Mouse (Mus musculus) common myeloid progenitor, adult 5-6 weeks (primary cell): ENCODE measurements around the gene Nr5a1. TPM values are rescaled to one million over a fixed set of nuclear protein-coding genes. Genes with fewer than 3 reads are reported as not detected.

Experiments used
- ATAC-seq: replicated peaks from 2 replicates; pipeline ENCODE4 v1.8.0; 2016; ENCODE audit warnings: low read depth, mild to moderate bottlenecking, moderate TSS enrichment, inconsistent platforms; ENCODE audit not compliant: poor library complexity, severe bottlenecking
- total RNA-seq: library from RNA; stranded (forward); fragments of 200-1000, 187-1606 nt; gene quantifications from 2 replicates; pipeline ENCODE4 v1.2.3, GENCODE M21; 2017

The Nr5a1 gene
- not detected in 2 replicates for total RNA-seq

DNA sequence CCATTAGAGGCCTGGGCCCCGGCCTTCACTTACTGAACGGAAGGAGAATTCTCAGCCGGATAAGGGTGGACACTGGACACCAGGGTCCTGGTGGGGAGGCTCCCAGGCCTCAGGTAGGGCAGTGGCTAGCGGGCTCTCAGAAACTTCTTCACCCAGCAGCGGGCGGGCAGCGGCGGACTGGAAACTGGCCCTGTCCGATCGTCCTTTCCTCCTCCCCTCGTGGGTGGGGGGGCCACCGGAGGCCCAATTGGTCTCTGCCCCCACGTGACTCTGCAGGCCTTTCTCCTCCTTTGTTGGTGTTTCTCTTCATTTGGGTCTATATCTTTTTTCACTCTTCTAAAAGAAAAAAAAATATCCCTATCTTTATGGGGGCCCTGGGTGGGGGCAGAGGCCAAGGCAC is at the start of gene Nr5a1:
Gene Nr5a1 (minus strand): TSS at position 219 of the 400 bp plus-strand sequence.
- ATAC-seq, result no peak

DNA sequence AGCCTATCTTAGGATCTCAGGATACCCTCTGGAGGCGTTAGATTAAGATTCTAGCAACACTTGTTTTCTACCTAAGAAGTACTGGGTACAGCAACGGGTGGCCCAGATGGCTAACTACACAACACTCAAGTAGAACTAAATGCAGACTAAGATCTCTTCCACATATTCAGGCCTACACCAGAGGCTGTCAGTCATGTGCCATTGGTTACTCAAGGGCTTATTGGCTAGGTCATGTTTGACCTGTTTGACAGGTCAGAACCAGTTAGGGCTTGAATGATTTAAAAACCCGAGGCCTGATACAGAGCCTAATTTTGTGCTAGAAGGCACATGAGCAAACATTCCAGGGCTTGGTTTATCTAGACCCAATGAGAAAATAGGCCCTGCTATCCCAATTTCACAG is 25.5 kb upstream of the Nr5a1 start:
- ATAC-seq, result no peak

DNA sequence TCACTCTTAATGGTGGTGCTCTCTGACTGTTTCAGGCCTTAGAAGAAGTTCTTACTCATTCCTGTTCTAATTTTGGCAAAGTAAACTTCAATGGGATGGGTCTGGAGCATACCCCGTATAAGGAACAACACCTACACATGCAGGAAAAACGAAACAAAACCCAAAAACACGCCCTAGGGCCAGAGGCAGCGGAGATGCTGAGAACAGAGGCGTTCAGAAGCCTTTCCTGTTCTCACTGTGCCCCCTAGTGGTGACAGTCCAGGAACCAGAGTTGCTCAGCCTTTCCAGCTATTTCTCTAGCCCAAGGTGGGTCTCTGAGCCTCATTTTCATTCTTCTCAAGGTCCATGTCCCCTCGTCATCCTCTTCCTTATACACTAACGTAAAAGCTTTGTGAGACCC is 25.1 kb upstream of the Nr5a1 start:
- peak; percentile 89 for ATAC-seq

DNA sequence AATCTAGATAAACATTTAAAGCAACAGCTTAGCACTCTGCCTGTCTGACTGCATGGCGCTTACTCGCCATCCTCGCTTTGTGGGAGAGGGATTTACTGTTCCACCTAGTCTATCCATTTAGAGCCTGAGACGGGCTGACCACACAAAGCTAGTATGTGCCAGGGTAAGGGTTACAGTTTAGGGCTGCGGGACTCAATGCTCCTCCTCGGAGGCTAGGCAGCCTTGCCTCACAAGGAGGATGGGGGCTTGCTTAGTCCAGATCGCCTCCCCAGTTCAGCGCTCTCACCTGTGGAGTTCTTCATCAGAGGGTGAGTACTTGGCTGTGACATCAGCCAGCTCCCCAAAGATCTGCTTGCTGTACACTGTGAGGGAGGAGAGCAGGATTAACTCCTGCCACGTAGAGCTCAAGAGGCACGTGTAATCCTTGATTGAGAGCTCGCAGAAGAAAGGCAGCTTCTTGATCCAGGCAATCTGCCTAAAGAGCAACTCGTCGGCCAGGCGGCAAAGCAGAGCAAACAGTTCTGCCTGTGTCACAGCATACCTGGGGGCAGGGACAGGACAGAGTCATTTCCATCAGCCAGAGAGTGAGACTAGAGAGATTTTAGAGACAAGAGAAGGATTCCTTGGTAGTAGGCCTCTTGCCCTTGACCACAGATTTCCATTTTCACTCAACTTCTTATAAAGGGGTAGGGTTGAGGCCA is 24.4 kb upstream of the Nr5a1 start:
- no peak for ATAC-seq

DNA sequence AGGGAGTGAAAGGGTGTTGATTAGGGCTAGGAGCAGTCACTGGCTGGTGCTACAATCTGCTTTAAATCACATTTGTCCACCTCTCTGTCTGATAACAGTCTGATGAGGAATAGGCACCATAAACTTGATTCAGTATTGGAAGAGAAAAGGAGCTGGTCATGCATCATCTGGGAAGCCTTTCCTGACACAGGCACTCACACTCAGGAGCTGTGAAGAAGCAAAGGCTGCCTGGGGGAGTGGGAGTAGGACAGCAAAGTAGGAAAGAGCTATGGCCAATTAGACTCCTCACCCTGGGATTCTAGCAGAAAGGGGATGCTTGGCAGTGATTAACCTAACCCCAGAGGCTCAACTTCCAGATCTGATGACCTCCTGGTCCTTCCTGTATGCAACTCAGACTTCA is 21.4 kb upstream of the Nr5a1 start:
- no peak for ATAC-seq

DNA sequence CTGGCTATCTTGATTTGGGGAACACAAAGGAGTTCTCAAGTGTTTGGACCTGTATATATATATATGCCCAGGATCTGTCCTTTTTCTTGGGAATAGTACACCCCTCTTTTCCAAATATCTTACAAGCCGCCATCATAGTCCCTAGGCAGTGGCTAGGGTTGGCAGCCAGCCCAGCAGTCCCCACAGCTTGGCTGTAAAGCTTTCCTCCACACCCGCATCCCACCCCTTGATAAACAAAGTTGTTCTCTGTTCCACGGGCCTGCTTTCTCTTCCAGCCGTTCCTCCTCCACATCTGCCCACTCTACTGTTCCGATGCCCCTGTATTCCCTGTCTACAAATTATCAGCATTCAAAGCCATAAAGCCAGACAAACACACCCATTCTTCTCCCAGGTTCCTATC is 20.4 kb upstream of the Nr5a1 start:
- ATAC-seq, result no peak

DNA sequence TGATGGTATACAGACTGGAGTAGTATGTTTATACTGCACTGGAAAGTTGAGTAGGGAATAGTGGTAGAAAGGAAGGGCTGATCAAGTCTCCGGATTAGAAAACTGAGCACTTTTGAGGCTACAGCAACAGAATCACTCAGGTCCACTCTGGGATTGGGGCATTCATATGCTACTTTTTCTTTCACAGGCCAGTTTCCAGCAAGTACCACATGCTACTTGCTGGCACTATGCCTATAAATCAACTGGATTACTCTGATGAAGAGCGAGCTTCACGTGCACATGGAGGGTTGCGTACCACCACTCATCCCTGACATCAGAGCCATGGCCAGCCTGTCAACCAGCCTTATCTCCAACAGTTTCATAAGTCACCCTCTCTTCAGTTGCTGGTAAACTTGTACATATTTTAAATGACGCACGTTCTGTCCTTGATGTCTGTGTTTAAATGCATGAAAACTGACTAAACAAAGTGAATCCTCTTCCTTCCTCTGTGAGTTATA is 16.0 kb upstream of the Nr5a1 start:
- ATAC-seq, result no peak

DNA sequence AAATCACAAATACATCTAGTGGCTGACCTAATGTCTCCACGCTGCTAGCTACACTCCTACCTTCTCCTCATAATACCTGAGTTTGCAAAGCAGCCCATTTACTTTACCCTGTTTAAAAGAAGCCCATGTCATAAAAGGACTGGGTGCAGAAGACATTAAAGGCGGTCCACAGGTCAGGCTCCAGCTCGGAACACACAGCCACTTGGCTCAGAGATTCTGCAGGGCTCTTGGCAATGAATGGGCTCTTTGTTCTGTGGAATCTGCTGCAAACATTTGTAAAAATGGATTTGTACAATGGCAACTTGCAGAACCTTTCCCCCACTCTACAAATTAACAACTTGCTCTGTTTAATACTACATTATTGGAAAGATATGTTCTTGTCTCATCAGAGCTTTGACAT is 11.1 kb upstream of the Nr5a1 start:
- ATAC-seq, result no peak

DNA sequence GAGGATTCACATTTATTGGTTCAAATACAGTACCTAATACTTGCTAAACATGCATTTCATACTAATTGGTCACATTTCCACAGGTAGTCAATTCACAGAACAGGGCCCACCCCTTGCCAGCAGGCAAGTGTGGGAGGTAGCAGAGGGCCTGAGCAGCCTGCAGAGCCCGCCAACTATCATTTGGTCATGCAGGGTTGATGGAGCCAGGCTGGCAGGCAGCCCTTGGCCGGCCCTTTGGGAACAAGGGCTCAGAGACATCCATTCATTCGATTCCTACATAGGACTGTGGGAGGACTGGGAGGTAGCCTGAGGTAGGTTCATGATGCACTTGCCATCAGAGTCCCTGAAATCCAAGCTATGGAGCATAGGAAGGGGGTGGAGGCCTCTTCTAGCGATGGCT is 9.0 kb upstream of the Nr5a1 start:
- no peak for ATAC-seq

DNA sequence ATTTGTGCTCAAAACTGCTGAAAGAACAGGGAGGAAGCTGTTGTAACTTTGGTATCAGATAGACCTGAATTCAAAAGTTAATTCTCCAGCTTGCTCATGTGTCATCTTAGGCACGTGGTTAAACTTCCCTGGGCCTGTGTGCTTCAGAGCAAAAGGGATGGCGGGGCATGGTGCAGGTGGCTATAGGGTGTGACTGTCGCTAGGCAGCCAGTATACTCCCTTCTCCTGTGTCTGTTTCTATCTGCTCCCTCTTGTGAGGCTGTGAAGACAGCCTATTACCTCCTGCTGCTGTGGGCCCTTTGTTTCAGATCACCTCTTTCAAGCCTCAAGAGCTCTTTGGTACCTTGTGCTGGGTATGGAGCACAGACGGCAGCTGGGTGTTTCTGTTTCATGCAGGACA is 7.7 kb upstream of the Nr5a1 start:
- no peak for ATAC-seq

DNA sequence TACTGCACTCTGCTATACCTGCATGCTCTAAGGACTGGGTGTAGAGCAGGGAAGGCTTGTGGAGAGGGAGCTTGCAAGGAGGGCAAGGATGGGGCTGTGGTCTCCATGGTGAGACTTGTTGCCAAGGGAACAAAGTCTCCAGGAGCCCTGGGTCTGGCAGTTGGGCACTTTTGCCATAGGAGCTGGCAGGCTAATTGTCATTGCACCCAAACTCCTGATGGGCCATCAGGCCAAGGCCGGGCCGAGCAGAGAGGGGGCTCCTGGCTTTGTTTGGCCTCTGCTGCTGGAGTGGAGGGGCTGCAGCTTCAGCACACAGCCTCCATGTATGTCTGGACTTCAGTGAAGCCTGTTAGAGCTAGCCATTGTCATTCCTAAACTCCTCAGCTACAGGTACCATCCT is 6.3 kb upstream of the Nr5a1 start:
- ATAC-seq, result no peak

DNA sequence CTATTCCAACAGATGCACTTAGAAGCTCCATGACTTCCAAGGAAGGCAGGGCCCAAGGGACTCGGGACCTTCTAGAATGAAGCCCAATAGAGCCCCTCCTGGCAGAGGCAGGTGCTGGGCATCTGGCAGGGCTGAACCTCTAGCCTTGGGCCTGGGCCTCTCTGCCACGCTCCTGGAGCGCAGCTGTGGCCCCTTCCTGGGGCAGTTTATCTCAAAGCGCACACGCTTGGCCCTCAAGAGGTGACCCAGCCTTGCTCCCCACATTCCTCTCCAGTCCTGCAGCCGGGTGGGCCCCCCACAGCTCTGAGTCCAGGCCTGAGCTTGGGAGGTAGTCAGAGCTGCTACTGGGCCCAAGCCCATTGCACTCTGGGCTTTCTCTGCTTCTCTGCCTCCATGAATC is 5.0 kb upstream of the Nr5a1 start:
- no peak for ATAC-seq

DNA sequence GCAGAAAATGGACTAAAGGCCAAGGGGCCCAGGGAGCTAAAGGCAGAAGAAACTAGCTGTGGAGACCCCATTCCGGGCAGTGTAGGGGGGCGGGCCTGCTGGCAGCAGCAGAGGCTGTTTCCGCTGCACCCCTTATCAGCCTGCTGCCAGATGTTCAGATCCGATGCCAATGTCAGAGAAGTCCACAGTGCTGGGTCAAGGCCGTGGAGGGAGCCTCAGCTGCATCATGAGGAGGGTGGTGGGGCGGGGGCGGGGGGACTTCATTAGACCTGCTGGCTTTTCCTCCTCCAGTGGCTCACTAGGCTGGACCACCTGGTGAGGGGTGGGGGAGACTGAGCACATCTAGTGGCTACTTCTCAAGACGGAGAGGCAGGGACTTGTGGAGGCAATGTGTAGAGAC is 4.3 kb upstream of the Nr5a1 start:
- ATAC-seq, result peak; percentile 56; the same call in 1 of the 2 replicates

DNA sequence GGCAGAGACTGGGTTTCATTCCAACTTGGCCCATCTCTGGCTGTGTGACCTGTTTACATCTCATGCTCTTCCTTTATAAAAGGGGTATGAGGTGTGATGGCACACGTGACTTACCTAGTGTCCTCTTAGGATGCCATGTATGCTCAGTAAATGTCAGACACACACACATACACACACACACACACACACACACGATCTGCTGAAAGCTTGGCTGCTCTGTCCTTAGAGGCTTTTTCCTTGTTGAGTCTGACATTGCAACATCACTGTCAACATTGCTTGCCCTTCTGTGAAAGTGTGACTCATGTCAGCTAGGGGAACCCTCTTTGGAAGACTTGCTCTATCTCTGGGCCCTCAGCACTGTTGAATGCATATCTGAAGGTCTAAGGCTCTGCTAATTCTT is 3.1 kb upstream of the Nr5a1 start:
- ATAC-seq, result no peak

DNA sequence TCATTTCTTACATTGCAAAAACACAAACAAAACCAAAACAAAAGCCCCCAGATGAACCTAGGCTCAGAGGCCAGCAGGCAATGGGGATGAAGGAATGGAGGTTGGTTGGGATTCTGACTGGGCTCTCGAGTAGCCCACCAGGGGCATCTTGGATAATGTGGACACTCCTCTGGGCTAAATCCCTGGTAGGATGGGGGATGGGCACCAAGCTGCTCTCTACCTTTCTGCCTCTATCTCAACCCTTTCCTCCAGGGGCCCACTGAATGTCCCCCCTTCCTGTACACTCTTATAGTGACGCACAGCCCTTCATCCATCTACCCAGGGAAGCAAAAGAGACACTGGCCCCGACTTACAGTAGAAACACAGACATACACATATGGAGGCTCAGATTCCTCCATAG is 746 bp downstream of the Nr5a1 start:
- ATAC-seq, result no peak

DNA sequence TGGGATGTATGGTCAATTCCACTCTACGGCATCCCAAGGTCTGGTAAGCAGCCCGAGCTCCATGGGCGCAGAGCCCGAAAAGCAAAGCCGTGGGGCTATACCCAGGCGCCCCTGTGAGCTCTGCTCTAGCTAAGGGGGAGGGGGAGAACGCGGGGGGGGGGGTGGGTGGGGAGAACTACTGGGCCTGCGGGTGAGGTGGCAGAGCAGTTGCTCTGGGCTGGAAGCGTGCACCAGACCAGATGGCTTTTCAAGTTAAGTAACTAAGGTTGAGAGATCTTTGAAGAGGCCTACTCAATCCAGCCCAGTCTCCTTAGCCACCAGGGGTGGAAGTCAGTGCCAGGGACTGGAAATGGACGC is 1.6 kb downstream of the Nr5a1 start:
- no peak for ATAC-seq

DNA sequence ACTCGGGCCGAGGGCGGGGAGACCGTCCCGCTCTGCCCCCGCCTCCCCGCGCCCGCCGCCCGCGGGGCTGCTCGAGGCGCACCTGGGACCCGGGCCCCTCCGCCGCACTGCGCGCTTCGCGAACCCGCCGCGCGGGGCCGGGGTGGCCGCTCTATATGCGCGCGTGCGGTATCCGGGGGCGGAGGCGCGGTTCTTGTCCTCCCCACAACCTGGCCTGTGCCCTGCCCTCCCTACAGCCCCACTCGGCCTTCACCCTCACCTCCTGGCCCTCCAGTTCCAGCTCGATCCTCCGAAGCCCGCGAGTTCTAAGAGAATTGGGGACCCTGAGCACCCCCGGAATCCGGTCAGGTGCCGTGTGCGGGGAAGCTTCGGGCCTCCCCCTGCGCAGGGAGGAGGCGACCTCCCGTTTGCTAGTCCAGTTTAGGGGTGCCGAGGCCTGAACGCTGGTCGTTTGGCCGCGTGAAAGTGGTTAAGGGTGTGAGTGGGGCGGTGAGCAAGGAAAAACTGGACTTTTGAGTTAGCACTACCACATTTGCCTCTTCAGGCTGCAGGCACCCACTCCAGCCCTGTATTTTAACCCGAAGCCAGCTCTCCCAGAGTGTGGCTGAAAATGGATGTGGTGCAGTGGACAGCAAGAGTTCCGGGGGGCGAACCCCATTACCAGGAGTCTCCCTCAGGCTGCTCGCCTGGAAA is 2.1 kb downstream of the Nr5a1 start:
- ATAC-seq, result no peak

DNA sequence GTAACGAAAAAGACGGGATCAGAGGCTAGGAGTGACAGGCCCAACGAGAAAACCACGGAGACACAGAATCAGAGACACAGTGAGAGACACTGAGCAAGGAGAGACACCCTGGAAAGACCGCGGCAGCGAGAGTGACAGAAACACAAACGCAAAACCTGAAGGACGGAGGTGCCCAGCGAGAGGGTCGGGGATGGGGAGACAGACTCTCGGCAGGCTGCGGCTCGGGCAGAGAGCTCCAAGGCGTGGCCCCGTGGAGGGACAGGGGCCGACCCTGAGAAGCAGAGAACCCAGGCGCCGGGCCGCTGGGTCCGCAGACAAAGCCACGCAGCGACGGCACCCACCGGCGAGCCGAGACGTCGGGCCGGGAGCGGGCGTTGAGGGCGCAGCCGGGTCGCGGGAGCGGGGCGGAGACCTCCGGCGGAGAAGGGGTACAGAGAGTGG is 2.9 kb downstream of the Nr5a1 start:
- no peak for ATAC-seq

DNA sequence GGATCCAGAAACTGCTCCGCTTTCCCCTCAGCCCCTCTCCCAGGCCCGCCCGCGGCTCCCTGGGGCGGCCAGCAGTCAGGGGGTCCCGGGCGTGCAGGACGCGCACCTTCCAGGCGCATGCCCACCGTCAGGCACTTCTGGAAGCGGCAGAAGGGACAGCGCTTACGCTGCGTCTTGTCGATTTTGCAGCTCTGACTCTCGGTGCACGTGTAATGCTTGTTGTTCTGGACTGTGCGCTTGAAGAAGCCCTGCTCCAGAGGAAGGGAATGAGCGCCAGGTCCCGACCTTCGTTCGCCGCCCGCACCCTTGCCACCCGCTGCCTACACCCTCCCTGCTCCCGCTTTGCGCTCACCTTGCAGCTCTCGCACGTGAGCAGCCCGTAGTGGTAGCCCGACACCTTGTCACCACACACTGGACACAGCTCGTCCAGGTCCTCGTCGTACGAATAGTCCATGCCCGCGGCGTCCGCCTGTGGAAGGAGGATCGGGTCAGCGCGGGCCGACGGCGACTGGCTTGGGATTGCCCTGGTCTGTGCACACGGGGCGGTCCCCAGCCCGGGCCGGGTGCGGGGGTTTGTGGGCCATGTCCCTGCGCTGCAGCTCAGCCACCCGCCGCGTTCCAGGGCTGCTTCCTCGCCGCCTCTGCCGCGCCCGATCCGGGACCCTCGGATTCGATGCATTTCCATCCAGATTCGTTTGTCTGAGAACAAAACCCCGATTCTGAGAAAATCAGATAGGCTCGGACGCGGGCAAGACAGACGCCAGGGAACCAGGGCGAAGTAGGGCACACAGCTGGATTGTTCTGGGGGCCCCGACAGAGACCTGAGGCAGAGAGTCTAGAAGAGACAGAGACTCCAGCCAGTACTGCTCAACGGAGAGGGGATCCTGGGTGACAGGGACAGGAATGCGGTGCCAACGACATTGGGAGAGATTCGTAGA is 3.8 kb downstream of the Nr5a1 start:
- ATAC-seq, result no peak

DNA sequence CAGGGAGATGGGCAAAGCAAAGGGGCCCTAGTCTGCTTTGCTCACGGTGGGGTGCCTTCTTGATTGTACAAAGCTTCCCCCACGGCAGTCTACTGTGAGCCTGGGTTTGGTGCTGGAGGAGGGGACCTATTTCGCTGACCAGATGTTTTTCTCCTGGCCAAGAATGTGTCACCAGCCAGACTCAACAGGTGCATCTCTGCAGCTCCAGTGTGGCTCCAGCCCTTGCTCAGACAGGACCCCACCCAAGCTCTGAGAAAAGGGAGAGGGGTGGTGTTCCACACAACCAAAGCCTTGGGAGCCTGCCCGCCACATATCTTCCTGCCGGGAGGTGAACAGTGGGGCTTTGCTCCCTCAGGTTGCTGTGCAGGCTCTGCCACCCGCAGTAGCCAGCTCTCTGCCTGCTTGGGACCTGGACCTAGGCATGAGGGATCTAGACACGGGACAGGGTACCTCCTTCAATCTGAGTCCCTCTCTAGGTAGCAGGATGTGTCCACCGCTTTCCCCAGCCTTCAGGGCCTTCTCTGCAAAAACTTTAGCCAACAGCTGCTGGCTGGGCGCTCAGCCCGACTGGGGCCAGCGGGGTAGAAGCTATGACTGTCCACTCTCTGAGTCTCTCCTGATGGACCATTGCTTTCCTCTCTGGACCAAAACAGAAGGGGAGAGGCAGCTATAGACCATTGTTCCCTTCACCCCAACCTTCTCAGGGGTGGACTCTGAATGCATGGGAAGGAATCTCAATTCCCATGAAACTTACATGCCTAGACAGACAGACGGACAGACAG is 5.2 kb downstream of the Nr5a1 start:
- ATAC-seq, result no peak
